Mouse (Mus musculus) layer of hippocampus, adult 2 months (tissue): ENCODE measurements around the gene Cpvl. TPM values are rescaled to one million over a fixed set of nuclear protein-coding genes. Genes with fewer than 3 reads are reported as not detected.

ENCODE experiments used
- DNase-seq, 2 experiments: peaks; one replicate each; pipeline ENCODE4 v3.0.0; 2022; ENCODE audit warnings: low spot score in 2 of 2
- H3K27ac ChIP-seq: fragments of 200-600 bp; 2 replicates; pipeline ENCODE4 v1.8.1; 2022
- H3K4me3 ChIP-seq: fragments of 200-600 bp; 2 replicates; pipeline ENCODE4 v1.8.1; 2022; ENCODE audit warnings: mild to moderate bottlenecking
- CTCF ChIP-seq: fragments of 200-600 bp; conservative IDR thresholded peaks from 2 replicates; pipeline ENCODE4 v1.8.1; 2022; ENCODE audit warnings: antibody characterized with exemption, mild to moderate bottlenecking, moderate library complexity
- total RNA-seq, 2 experiments: library from RNA; stranded (reverse); gene quantifications; 2 replicates each; pipeline ENCODE4 v1.2.3; 2021

Cpvl gene
- total RNA-seq, 2 experiments from 2014 or later: not detected

DNA sequence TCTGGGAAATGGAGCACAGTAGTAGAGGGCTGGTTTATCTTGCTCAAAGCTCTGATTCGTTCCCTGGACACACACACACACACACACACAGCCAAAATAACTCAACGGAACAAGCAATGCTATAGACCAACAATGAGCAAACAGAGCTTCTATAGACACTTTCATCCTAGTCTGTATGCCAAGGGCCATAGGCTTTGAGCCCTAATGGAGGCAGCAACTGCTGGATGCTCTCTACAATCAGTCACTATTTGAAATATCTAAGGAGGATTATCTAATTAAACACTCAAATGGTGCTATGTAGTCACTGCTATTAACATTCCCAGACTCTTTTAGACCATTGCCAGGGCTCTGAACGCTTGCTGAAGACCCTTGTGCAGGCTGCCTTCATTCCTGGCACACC lies 34.1 kb downstream of the Cpvl start:
- Histone ChIP-seq H3K27ac (no peak overlapping the region), H3K4me3 (no peak overlapping the region)
- TF ChIP-seq CTCF: no peak
- DNase-seq: no peak

DNA sequence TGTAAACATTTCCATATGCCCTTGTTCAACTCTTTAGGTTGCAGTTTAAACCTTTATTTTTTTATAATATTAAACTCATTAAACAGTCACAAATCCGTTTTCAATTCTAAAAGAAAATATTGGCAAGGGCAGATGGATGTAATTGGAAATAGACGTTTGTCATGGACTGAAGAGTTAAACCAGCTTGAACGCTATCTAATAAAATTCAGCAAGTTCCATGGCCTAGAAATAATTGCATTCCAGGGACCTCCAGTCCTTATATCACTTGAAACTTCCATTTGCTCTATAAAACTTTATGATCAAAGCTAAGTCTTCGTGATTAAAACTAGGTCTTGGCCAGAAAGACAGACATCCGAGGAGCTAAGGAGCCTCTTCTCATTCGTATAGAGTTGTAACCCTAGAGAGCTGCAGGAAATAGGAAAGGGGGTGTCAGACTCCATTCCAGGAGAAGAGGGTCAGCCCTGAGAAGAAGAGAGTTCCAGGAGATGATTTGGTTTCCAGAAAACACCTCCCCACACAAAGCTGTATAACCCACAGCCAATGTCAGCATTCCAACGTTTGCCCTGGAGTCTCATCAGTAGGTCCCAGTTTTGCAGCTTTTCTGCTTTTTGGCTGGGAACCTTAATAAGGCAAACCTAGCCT lies 36.2 kb downstream of the Cpvl start:
- TF ChIP-seq CTCF: no peak
- no peak overlapping the region for H3K4me3 ChIP-seq
- no peak overlapping the region for H3K27ac ChIP-seq
- no peak for DNase-seq

DNA sequence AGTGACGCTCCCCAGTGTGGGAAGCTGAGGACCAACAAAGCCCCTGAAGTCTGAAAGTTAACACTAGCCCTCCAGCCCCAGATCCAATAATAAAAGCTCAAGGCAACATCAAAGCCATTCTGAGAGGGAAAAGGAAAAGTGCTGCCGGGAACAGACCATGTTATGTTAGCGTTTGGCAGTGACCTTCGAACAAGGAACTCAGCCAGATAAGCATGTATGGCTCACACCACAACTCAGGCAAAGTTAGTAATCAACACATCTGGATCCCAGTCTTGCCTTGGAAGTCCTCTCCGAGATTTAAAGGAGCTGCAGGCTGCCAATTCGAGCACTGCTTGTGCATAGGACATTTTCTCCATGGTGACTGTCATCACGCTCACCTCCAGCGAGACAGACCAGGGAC lies 38.7 kb downstream of the Cpvl start:
- DNase-seq: no peak
- peak overlapping the region; percentile 36; the same call in 1 of the 2 replicates for H3K27ac ChIP-seq
- no peak for TF ChIP-seq CTCF
- H3K4me3 ChIP-seq: no peak overlapping the region

DNA sequence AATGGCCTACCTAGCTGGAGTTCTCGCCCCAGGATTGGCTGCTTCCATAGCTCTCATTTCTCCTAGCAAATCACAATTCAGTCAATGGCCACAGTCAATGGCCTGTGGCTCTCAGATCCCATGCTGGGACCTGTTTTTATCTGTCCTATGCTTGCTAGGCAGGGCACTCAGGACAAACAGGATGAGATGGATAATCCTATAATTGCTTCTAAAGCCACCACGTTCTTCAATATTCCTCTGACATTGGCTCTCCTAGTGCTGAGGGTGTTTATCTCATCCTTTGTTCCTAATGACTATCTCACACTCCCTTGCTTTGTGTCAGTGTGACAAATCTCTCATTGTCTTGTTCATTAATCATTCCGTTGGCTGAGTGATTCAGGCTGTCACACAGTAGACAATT lies 39.5 kb downstream of the Cpvl start:
- TF ChIP-seq CTCF: no peak
- Histone ChIP-seq H3K4me3 (no peak overlapping the region), H3K27ac (peak overlapping the region; percentile 55; the same call in 1 of the 2 replicates)
- DNase-seq: no peak

DNA sequence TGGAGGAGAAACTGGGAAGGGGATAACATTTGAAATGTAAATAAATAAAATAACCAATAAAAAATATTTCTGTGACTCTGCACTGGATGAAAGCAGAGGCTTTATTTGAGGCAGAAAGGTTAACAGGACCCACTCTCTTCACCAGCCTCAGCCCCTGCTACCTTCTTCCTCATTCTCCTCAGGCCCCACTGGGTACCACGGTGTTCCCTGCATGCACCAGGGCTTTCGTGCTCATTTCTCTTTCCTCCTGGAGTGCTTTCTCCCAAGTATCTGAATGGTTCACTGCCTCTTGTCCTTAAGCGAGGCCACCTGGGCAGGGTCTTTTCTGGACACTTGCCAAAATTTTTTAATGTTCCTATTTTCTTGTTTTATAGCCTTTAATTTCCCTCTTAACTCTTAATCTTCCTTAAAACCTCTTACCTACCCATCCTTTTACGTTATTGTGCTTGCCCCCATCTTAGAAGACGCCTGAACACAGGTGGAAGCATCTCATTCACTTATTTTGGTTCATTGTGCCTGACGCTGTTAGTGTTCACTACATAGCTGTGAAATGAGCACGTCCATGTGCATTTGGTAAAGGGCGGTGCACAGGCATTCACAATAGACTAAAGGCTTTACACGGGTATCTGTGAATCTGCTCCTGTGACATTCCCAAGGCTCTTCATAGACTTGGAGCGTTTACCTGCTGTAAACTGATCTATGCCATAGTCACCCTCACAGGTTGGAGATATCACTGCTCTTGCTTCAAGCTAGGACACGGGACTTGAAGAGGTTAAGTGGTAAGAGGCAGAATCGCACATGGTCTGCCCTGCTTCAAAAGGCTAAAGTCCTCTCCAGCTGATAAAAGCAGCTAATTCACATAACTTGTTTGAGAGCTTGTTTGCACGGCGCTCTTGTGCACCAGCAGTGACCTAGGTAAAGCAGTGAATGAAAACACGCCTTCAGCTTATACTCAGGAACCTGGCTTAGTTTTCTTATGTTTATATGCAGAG lies 41.0 kb downstream of the Cpvl start:
- TF ChIP-seq CTCF: no peak
- no peak for DNase-seq
- Histone ChIP-seq H3K27ac (no peak overlapping the region), H3K4me3 (no peak overlapping the region)

DNA sequence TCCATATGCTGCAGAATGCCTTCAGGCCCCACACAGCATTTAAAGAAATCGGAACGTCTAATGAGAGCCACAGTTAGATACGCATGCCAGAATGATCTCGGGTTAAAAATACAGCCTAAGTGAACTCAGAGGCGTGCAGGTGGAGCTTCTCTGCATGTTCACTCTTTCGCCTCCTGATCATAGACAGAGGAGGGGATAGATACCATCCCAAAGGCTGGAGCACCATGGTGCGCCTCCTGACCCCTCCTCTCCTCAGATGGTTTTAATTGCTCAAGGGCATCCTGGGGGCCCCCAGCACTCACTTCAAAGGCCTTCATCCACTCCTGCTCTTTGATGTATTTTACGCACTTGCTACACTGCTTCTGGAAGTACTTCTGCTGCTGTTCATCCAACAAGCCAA lies 46.9 kb downstream of the Cpvl start:
- TF ChIP-seq CTCF: no peak
- Histone ChIP-seq H3K27ac (no peak overlapping the region), H3K4me3 (no peak overlapping the region)
- no peak for DNase-seq

DNA sequence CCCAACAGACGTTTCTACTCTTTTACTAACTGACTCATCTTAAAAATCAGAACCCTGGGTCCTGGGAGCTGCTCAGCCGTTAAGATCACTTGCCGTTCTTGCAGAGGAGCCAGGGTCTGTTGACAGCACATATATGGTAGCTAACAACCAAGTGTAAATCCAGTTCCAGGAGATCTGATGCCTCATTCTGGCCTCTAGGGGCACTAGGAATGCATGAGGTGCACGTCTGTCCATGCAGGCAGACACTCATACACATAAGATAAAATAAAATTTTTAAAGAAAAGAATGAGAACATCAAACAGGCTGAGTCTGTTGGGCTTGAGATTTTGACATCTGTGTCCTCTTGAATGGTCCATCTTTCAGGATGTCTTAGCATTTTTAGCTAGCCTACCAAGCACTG lies 48.6 kb downstream of the Cpvl start:
- no peak for DNase-seq
- peak; percentile 54 for TF ChIP-seq CTCF
- Histone ChIP-seq H3K4me3 (no peak overlapping the region), H3K27ac (no peak overlapping the region)

DNA sequence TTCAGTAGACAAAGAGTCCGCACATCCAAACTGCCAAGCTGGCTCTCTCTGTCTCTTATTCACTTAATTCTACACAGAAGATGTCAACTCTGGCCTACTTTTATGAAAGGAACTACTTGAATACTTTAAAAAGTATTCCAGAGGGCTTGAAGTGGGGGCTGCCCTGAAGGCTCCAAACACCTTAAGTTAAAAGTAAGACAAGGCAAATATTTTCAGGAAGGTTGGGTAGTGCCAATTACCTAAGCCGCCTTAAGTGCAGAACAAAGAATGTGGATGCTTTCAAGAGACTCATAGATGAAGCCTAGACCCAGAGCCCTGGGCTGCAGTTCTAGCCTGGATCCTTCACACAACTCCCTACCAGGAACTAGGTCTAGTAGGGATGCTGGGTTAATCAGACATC lies 52.3 kb downstream of the Cpvl start:
- TF ChIP-seq CTCF: no peak
- no peak overlapping the region for H3K4me3 ChIP-seq
- no peak for DNase-seq
- no peak overlapping the region for H3K27ac ChIP-seq

DNA sequence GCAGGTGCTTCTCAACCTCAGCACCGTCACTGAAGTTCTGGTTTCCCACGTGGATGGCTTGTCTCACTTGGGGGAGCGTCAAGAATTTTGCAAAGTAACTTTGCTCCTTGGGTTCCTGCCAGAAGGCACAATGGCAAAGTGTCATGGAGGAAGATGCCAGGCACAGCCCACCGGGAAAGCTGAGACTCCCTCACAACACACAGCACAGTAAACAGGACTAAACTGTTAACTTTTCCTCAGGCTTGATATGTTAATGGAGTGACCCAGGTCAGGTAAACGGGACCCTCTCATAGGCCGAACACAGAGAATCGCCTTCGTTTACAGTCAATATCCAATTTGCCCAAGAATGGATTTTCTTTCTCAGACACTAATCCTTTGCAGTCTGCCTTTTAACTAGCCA lies 53.3 kb downstream of the Cpvl start:
- no peak for DNase-seq
- H3K27ac ChIP-seq: no peak overlapping the region

DNA sequence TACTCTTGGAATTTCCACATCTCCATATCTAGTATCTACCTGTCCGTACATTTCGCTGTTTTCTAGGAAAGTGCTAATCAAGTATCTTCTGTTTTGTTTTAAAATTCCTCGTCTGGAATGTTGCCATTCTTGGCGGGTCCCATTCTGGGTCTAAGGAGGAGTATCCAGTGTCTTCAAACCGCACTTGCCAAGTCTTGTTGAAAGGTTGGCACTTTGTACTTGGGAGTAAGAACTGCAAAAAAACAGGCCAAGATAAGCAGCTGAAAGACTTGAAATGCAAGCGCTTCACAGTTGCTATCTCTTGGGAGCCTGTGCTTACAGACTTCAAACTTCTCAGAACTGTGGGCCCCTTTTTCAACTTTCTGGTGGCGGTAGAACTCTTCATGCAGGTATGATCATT lies 58.4 kb downstream of the Cpvl start:
- no peak for DNase-seq
- H3K27ac ChIP-seq: no peak overlapping the region
- H3K4me3 ChIP-seq: no peak overlapping the region
- no peak for TF ChIP-seq CTCF

More for the DNA sequence above, 53.3 kb downstream of the Cpvl start:
- no peak for TF ChIP-seq CTCF
- H3K4me3 ChIP-seq: no peak overlapping the region

DNA sequence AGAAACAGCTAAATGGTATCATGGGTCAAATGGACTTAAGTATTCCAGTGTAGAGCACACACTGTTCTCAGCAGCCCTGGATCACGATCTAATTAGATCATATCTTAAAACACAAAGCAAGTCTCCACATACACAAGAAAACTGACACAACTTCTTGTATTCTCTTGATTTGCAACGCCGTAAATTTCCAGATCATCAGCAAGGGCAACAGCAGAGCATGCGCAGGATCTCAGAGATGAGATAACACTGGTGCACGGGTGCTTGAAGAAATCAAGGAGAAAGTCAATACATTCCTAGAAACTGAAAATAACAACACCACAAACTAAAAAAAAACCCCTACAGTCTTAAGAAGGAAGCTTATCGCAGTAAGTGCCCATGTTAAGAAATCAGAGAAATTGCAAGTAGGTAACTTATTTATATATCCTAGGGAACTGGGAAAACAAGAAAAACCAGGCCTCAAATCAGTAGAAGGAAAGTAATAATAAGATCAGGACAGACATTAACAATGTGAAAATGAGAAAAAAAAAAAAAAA lies 61.4 kb downstream of the Cpvl start:
- no peak for TF ChIP-seq CTCF
- no peak for DNase-seq
- Histone ChIP-seq H3K4me3 (no peak overlapping the region), H3K27ac (no peak overlapping the region)

DNA sequence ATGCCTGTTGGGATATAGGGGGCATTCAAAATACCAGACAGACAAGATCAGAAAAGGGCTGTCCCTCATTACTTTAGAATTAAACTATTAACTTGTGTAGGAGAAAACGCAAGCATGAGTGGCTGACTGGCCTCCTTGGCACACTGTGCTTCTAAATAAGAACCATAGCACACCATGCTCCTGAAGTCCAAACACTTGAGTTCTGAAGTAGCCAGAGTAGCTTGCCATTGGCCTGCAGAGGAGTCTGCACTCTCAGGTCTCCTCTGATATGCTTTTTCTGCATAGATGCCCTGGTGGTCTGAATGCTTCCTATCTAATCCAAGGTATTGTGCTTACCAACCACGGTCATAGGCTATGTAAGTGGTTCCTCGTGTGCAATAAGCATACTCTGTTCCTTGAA lies 63.1 kb downstream of the Cpvl start:
- DNase-seq: no peak
- TF ChIP-seq CTCF: no peak
- Histone ChIP-seq H3K4me3 (no peak overlapping the region), H3K27ac (no peak overlapping the region)

DNA sequence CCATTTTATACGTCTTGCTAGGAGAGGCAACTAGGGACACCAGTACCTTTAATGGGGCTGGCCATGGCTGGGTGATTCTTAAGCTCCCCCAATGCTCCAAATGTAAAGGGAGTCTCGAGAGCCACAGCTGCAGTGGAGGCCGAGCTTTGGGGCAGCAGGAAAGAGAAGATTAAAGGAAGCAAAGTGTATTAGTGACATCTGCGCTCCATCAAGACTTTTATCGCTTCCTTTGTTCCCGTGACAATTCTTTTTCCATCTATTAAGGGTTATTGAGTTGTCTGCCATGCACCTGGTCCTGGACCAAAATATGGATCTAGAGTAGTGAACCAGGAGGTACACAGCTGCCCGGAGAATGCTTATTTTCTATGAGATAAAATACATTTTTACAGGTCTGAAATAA lies 65.3 kb downstream of the Cpvl start:
- H3K4me3 ChIP-seq: no peak overlapping the region
- DNase-seq: no peak
- TF ChIP-seq CTCF: no peak
- no peak overlapping the region for H3K27ac ChIP-seq
